Mouse (Mus musculus): ENCODE results near the gene Ptpn12. TPM values are rescaled to one million over a fixed set of nuclear protein-coding genes. Genes with fewer than 3 reads are reported as not detected.

The Ptpn12 gene
- total RNA-seq, 1 experiment: 21.3 TPM

DNA sequence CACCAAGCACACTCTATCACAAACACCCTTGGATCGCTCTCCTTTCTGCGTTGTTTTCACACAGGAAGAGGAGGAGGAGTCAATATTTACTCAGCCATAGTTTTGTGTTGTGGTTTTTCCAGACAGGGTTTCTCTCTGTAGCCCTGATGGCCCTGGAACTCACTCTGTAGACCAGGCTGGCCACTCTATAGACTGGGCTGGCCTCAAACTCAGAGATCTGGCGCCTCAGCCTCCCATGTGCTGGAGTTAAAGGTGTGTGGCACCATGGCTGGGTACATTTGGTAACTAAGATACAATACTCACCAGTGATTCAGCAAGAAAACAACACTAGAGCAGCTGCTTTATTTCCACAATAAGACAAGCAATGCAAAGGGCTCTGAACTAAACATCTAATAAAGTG lies 113.2 kb downstream of the Ptpn12 start:
- no peak for DNase-seq (ENCODE audit: low read depth, low spot score)
- Histone ChIP-seq H3K27ac (ENCODE audit: insufficient read depth, low read depth, low read length, poor library complexity, severe bottlenecking) (no peak overlapping the region), H3K9me3 (ENCODE audit: control insufficient read depth, insufficient read depth, low read depth, low read length) (no peaks in the 10 kb centered on the region), H3K4me3 (ENCODE audit: insufficient read depth in 1 of 2, low read depth in 1 of 2, low read length in 2 of 2, poor library complexity in 1 of 2, severe bottlenecking in 1 of 2) (no peak overlapping the region), H3K4me1 (ENCODE audit: control insufficient read depth in 2 of 2, insufficient read depth in 2 of 2, low read length in 2 of 2, poor library complexity in 1 of 2) (peaks cover 2 to 21% of the 10 kb centered on the region in 2 experiments; a peak in 3 of 4 replicates), H3K36me3 (ENCODE audit: control insufficient read depth, insufficient read depth, low read length, poor library complexity, severe bottlenecking) (peaks cover 5% of the 10 kb centered on the region; the same call in 1 of the 2 replicates), H3K9ac (ENCODE audit: insufficient read depth, low read depth, low read length, poor library complexity, severe bottlenecking) (no peak overlapping the region)
- TF ChIP-seq ZNF384 (IDR thresholded peaks at IDR 0.05; ENCODE audit: low read depth, low read length): no peak
- in situ Hi-C loops (cut with MboI; ENCODE audit: low sequenced_read_pairs in 2 of 2, unreplicated experiment in 2 of 2): no loop called here

- no peak overlapping the region for H3K4me3 ChIP-seq (ENCODE audit: insufficient read depth in 1 of 2, low read depth in 1 of 2, low read length in 2 of 2, poor library complexity in 1 of 2, severe bottlenecking in 1 of 2)
- in situ Hi-C loops (cut with MboI; ENCODE audit: low sequenced_read_pairs in 2 of 2, unreplicated experiment in 2 of 2): no loop called here
- H3K9me3 ChIP-seq (ENCODE audit: control insufficient read depth, insufficient read depth, low read depth, low read length): no peaks in the 10 kb centered on the region
- H3K27ac ChIP-seq (ENCODE audit: insufficient read depth, low read depth, low read length, poor library complexity, severe bottlenecking): no peak overlapping the region
- no peak overlapping the region for H3K9ac ChIP-seq (ENCODE audit: insufficient read depth, low read depth, low read length, poor library complexity, severe bottlenecking)
- no peak for DNase-seq (ENCODE audit: low read depth, low spot score)
- H3K4me1 ChIP-seq (ENCODE audit: control insufficient read depth in 2 of 2, insufficient read depth in 2 of 2, low read length in 2 of 2, poor library complexity in 1 of 2): peaks cover 2 to 18% of the 10 kb centered on the region in 2 experiments; a peak in 3 of 4 replicates
- H3K36me3 ChIP-seq (ENCODE audit: control insufficient read depth, insufficient read depth, low read length, poor library complexity, severe bottlenecking): peaks cover 5% of the 10 kb centered on the region; the same call in 1 of the 2 replicates
- TF ChIP-seq HCFC1 (IDR thresholded peaks at IDR 0.05; ENCODE audit: borderline replicate concordance, insufficient read depth, low read length): no peak
- TF ChIP-seq CHD2 (IDR thresholded peaks at IDR 0.05; ENCODE audit: low read depth, low read length): no peak
- TF ChIP-seq ZNF384 (IDR thresholded peaks at IDR 0.05; ENCODE audit: low read depth, low read length): no peak
- TF ChIP-seq ZC3H11A (IDR thresholded peaks at IDR 0.05; ENCODE audit: borderline replicate concordance, low read depth, low read length): no peak
- TF ChIP-seq MAFK (IDR thresholded peaks at IDR 0.05; ENCODE audit: insufficient read depth, low read depth, low read length): no peak
Observed at GRCm38 (mm10) chr5:20941205-20941604, 114.5 kb downstream of the Ptpn12 start.

DNA sequence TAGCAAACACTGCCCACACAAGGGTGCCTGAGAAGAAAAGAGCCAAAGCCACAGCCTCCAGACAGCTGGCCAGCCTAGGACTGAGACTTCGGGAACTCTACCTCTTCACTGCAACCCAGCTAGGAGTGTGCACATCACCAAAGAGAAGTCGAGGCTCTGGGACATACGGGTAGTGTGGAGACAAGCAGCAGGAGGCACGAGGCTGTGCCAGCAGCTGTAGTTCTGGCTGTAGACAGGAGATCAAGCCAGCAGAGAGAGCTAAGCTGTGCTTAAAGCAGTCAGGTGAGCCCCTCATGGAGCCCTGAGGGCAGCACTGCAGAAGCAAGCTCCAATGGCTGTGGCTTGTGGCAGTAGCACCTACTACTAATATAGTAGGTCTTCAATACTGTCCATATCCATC lies 115.0 kb downstream of the Ptpn12 start:
- in situ Hi-C loops (cut with MboI; ENCODE audit: low sequenced_read_pairs in 2 of 2, unreplicated experiment in 2 of 2): no loop called here
- H3K4me1 ChIP-seq (ENCODE audit: control insufficient read depth in 2 of 2, insufficient read depth in 2 of 2, low read length in 2 of 2, poor library complexity in 1 of 2): peaks cover 2 to 23% of the 10 kb centered on the region in 2 experiments; a peak in 3 of 4 replicates
- DNase-seq (ENCODE audit: low read depth, low spot score): no peak
- H3K9ac ChIP-seq (ENCODE audit: insufficient read depth, low read depth, low read length, poor library complexity, severe bottlenecking): no peak overlapping the region
- H3K4me3 ChIP-seq (ENCODE audit: insufficient read depth in 1 of 2, low read depth in 1 of 2, low read length in 2 of 2, poor library complexity in 1 of 2, severe bottlenecking in 1 of 2): no peak overlapping the region
- TF ChIP-seq CHD2 (IDR thresholded peaks at IDR 0.05; ENCODE audit: low read depth, low read length) (no peak), HCFC1 (IDR thresholded peaks at IDR 0.05; ENCODE audit: borderline replicate concordance, insufficient read depth, low read length) (no peak), ZC3H11A (IDR thresholded peaks at IDR 0.05; ENCODE audit: borderline replicate concordance, low read depth, low read length) (no peak), ZNF384 (IDR thresholded peaks at IDR 0.05; ENCODE audit: low read depth, low read length) (no peak), MAFK (IDR thresholded peaks at IDR 0.05; ENCODE audit: insufficient read depth, low read depth, low read length) (no peak)
- no peaks in the 10 kb centered on the region for H3K9me3 ChIP-seq (ENCODE audit: control insufficient read depth, insufficient read depth, low read depth, low read length)
- H3K27ac ChIP-seq (ENCODE audit: insufficient read depth, low read depth, low read length, poor library complexity, severe bottlenecking): no peak overlapping the region
- H3K36me3 ChIP-seq (ENCODE audit: control insufficient read depth, insufficient read depth, low read length, poor library complexity, severe bottlenecking): peaks cover 7% of the 10 kb centered on the region; the same call in 1 of the 2 replicates

- H3K36me3 ChIP-seq (ENCODE audit: control insufficient read depth, insufficient read depth, low read length, poor library complexity, severe bottlenecking): peaks cover 7% of the 10 kb centered on the region; the same call in 1 of the 2 replicates
- H3K27ac ChIP-seq (ENCODE audit: insufficient read depth, low read depth, low read length, poor library complexity, severe bottlenecking): no peak overlapping the region
- DNase-seq (ENCODE audit: low read depth, low spot score): no peak
- in situ Hi-C loops (cut with MboI; ENCODE audit: low sequenced_read_pairs in 2 of 2, unreplicated experiment in 2 of 2): no loop called here
- no peak for TF ChIP-seq MAFK (IDR thresholded peaks at IDR 0.05; ENCODE audit: insufficient read depth, low read depth, low read length)
- TF ChIP-seq HCFC1 (IDR thresholded peaks at IDR 0.05; ENCODE audit: borderline replicate concordance, insufficient read depth, low read length): no peak
- no peak for TF ChIP-seq CHD2 (IDR thresholded peaks at IDR 0.05; ENCODE audit: low read depth, low read length)
- no peak for TF ChIP-seq ZNF384 (IDR thresholded peaks at IDR 0.05; ENCODE audit: low read depth, low read length)
- TF ChIP-seq ZC3H11A (IDR thresholded peaks at IDR 0.05; ENCODE audit: borderline replicate concordance, low read depth, low read length): no peak
- peaks cover 2 to 27% of the 10 kb centered on the region in 2 experiments; a peak in 2 of 4 replicates for H3K4me1 ChIP-seq (ENCODE audit: control insufficient read depth in 2 of 2, insufficient read depth in 2 of 2, low read length in 2 of 2, poor library complexity in 1 of 2)
- H3K9me3 ChIP-seq (ENCODE audit: control insufficient read depth, insufficient read depth, low read depth, low read length): no peaks in the 10 kb centered on the region
- no peak overlapping the region for H3K9ac ChIP-seq (ENCODE audit: insufficient read depth, low read depth, low read length, poor library complexity, severe bottlenecking)
- no peak overlapping the region for H3K4me3 ChIP-seq (ENCODE audit: insufficient read depth in 1 of 2, low read depth in 1 of 2, low read length in 2 of 2, poor library complexity in 1 of 2, severe bottlenecking in 1 of 2)
Observed at GRCm38 (mm10) chr5:20940040-20940571, 115.6 kb downstream of the Ptpn12 start.

- DNase-seq (ENCODE audit: low read depth, low spot score): no peak
- Histone ChIP-seq H3K27ac (ENCODE audit: insufficient read depth, low read depth, low read length, poor library complexity, severe bottlenecking) (no peak overlapping the region), H3K4me3 (ENCODE audit: insufficient read depth in 1 of 2, low read depth in 1 of 2, low read length in 2 of 2, poor library complexity in 1 of 2, severe bottlenecking in 1 of 2) (no peak overlapping the region), H3K4me1 (ENCODE audit: control insufficient read depth in 2 of 2, insufficient read depth in 2 of 2, low read length in 2 of 2, poor library complexity in 1 of 2) (peaks cover 2 to 27% of the 10 kb centered on the region in 2 experiments; a peak in 2 of 4 replicates), H3K9me3 (ENCODE audit: control insufficient read depth, insufficient read depth, low read depth, low read length) (no peaks in the 10 kb centered on the region), H3K36me3 (ENCODE audit: control insufficient read depth, insufficient read depth, low read length, poor library complexity, severe bottlenecking) (peaks cover 7% of the 10 kb centered on the region; the same call in 1 of the 2 replicates), H3K9ac (ENCODE audit: insufficient read depth, low read depth, low read length, poor library complexity, severe bottlenecking) (no peak overlapping the region)
- in situ Hi-C loops (cut with MboI; ENCODE audit: low sequenced_read_pairs in 2 of 2, unreplicated experiment in 2 of 2): no loop called here
- TF ChIP-seq CHD2 (IDR thresholded peaks at IDR 0.05; ENCODE audit: low read depth, low read length): no peak
Observed at GRCm38 (mm10) chr5:20938523-20938922, 117.2 kb downstream of the Ptpn12 start.

Other genes with a start within 250 kb of the Ptpn12 start
- 44.9 and 58.5 TPM in 2 replicates for gene Phtf2, start 173.8 kb downstream of the Ptpn12 start, total RNA-seq (2012; rRNA removed)
- 16.5 and 19.1 TPM in 2 replicates for gene Tmem60, start 173.7 kb downstream of the Ptpn12 start, total RNA-seq (2012; rRNA removed)
- gene Rsbn1l, start 99.5 kb downstream of the Ptpn12 start, total RNA-seq (2012; rRNA removed): 8.6 and 10.3 TPM in 2 replicates
- 2.8 and 4.2 TPM in 2 replicates for gene Gsap, start 130.3 kb upstream of the Ptpn12 start, total RNA-seq (2012; rRNA removed)

Measured in ES-E14 (cell line).